Mouse (Mus musculus) forebrain, postnatal 0 days (tissue): ENCODE measurements around the gene Kif21a. TPM values are rescaled to one million over a fixed set of nuclear protein-coding genes. Genes with fewer than 3 reads are reported as not detected.
A peak's percentile ranks its signal among the peaks of the same experiment; 100 is the strongest.

Experiments
- ATAC-seq: fragments of 200-750 bp; cut with Nextera tagmentation; 2 replicates; pipeline ENCODE4 v1.8.0; 2017; ENCODE audit warnings: mild to moderate bottlenecking, moderate library complexity
- DNase-seq: peaks from one replicate; pipeline ENCODE4 v3.0.0-alpha.2; 2015
- H3K27ac ChIP-seq: fragments of 300-500 bp; sonication (generic); 2 replicates; pipeline ENCODE4 v1.5.1; 2014; ENCODE audit warnings: low read depth, mild to moderate bottlenecking, antibody characterized with exemption, low read length, moderate library complexity, mixed read lengths
- H3K27me3 ChIP-seq: fragments of 300-500 bp; sonication (generic); 2 replicates; pipeline ENCODE4 v1.6.1; 2014; ENCODE audit warnings: mild to moderate bottlenecking, low read length, mixed read lengths; ENCODE audit not compliant: insufficient read depth
- H3K36me3 ChIP-seq: fragments of 300-500 bp; sonication (generic); 2 replicates; pipeline ENCODE4 v1.6.1; 2014; ENCODE audit warnings: mild to moderate bottlenecking, moderate library complexity; ENCODE audit not compliant: insufficient read depth
- H3K4me1 ChIP-seq: fragments of 300-500 bp; sonication (generic); 2 replicates; pipeline ENCODE4 v1.6.1; 2014; ENCODE audit warnings: antibody characterized with exemption; ENCODE audit not compliant: insufficient read depth
- H3K4me2 ChIP-seq: fragments of 300-500 bp; sonication (generic); 2 replicates; pipeline ENCODE4 v1.6.1; 2014; ENCODE audit warnings: low read depth, mild to moderate bottlenecking, moderate library complexity
- H3K4me3 ChIP-seq: fragments of 300-500 bp; sonication (generic); 2 replicates; pipeline ENCODE4 v1.5.1; 2014; ENCODE audit warnings: low read depth, low read length, mixed read lengths
- H3K9ac ChIP-seq: fragments of 300-500 bp; sonication (generic); 2 replicates; pipeline ENCODE4 v1.6.1; 2014; ENCODE audit warnings: mild to moderate bottlenecking
- H3K9me3 ChIP-seq: fragments of 300-500 bp; sonication (generic); 2 replicates; pipeline ENCODE4 v1.6.1; 2016; ENCODE audit warnings: low read length
- CTCF ChIP-seq: sonication (generic); IDR thresholded peaks from 2 replicates; pipeline ENCODE4 v1.5.1; 2016; ENCODE audit warnings: antibody characterized with exemption, control low read depth, low read depth
- WGBS: fragments of 180-500 bp; shearing (Covaris S2); extraction: QIAGEN DNeasy Blood & Tissue Kit; methylation state at CpG from one replicate; pipeline ENCODE4 v1.1.7; 2014; 5-methylcytosine and 5-hydroxymethylcytosine counted together
- polyA plus RNA-seq: library from polyadenylated mRNA; unstranded; fragments of >200 nt; fragmentation: Nextera tagmentation; extraction: Ambion mirVana; gene quantifications from 2 replicates; pipeline ENCODE4 v1.2.1, GENCODE M21; 2015
- total RNA-seq: library from RNA; depleted of rRNA; stranded (reverse); fragments of >200 nt; gene quantifications from 2 replicates; pipeline ENCODE4 v1.2.3, GENCODE M21; 2014

Kif21a gene
- total and polyA plus RNA-seq, 2 experiments from 2014 or later = 24.5 to 56.8 TPM

- DNase-seq = no peak
- Histone ChIP-seq H3K9ac (no peak overlapping the region), H3K27me3 (no peaks in the 10 kb centered on the region), H3K27ac (no peak overlapping the region), H3K4me2 (no peak overlapping the region), H3K36me3 (peaks cover 36% of the 10 kb centered on the region), H3K9me3 (no peaks in the 10 kb centered on the region), H3K4me3 (no peak overlapping the region), H3K4me1 (no peaks in the 10 kb centered on the region)
- WGBS = 75% methylated on average over 5 of the region's 5 CpGs
- TF ChIP-seq CTCF = peak; percentile 30; the same call in 1 of the 2 replicates
- no peak for ATAC-seq
These were observed 73.8 kb downstream of the Kif21a start for GRCm38 (mm10) chr15:90975914-90976313.

GRCm38 (mm10) chr15:90971914-90972767 is 77.6 kb downstream of the Kif21a start:
- DNase-seq = no peak
- Histone ChIP-seq H3K9ac (no peak overlapping the region), H3K36me3 (peaks cover 44% of the 10 kb centered on the region), H3K9me3 (no peaks in the 10 kb centered on the region), H3K4me2 (no peak overlapping the region), H3K27me3 (no peaks in the 10 kb centered on the region), H3K27ac (no peak overlapping the region), H3K4me3 (no peak overlapping the region), H3K4me1 (no peaks in the 10 kb centered on the region)
- ATAC-seq = no peak
- no peak for TF ChIP-seq CTCF
- whole genome bisulfite sequencing = 16% methylated on average over 13 of the region's 13 CpGs

- H3K9ac ChIP-seq = no peak overlapping the region
- ATAC-seq = no peak
- H3K9me3 ChIP-seq = no peaks in the 10 kb centered on the region
- H3K4me1 ChIP-seq = no peaks in the 10 kb centered on the region
- peaks cover 38% of the 10 kb centered on the region for H3K36me3 ChIP-seq
- TF ChIP-seq CTCF = no peak
- no peak overlapping the region for H3K4me2 ChIP-seq
- no peaks in the 10 kb centered on the region for H3K27me3 ChIP-seq
- H3K4me3 ChIP-seq = no peak overlapping the region
- WGBS = 71% methylated on average over 2 of the region's 2 CpGs
- no peak for DNase-seq
- no peak overlapping the region for H3K27ac ChIP-seq
These were observed 86.4 kb downstream of the Kif21a start for GRCm38 (mm10) chr15:90963320-90963719.

GRCm38 (mm10) chr15:90962548-90962947 is 87.2 kb downstream of the Kif21a start:
- H3K4me3 ChIP-seq = no peak overlapping the region
- ATAC-seq (no peak), DNase-seq (no peak)
- no peaks in the 10 kb centered on the region for H3K4me1 ChIP-seq
- no peaks in the 10 kb centered on the region for H3K9me3 ChIP-seq
- H3K4me2 ChIP-seq = no peak overlapping the region
- H3K36me3 ChIP-seq = peaks cover 31% of the 10 kb centered on the region
- no peaks in the 10 kb centered on the region for H3K27me3 ChIP-seq
- 88% methylated on average over 4 of the region's 4 CpGs for WGBS
- no peak overlapping the region for H3K27ac ChIP-seq
- no peak overlapping the region for H3K9ac ChIP-seq
- TF ChIP-seq CTCF = no peak

GRCm38 (mm10) chr15:90960831-90961554 is 88.8 kb downstream of the Kif21a start:
- Histone ChIP-seq H3K27me3 (no peaks in the 10 kb centered on the region), H3K4me3 (no peak overlapping the region), H3K27ac (no peak overlapping the region), H3K36me3 (peaks cover 26% of the 10 kb centered on the region), H3K9ac (no peak overlapping the region), H3K4me1 (no peaks in the 10 kb centered on the region), H3K4me2 (no peak overlapping the region), H3K9me3 (no peaks in the 10 kb centered on the region)
- no peak for TF ChIP-seq CTCF
- WGBS = 92% methylated on average over 8 of the region's 8 CpGs
- DNase-seq (no peak), ATAC-seq (no peak)

GRCm38 (mm10) chr15:90951383-90951782 is 98.4 kb downstream of the Kif21a start:
- H3K36me3 ChIP-seq = peaks cover 34% of the 10 kb centered on the region
- no peak for ATAC-seq
- 73% methylated on average over 6 of the region's 6 CpGs for WGBS

GRCm38 (mm10) chr15:90938469-90938868 is 111.3 kb downstream of the Kif21a start:
- ATAC-seq = no peak
- Histone ChIP-seq H3K27me3 (no peaks in the 10 kb centered on the region), H3K4me1 (no peaks in the 10 kb centered on the region), H3K4me3 (no peak overlapping the region), H3K9ac (no peak overlapping the region), H3K9me3 (no peaks in the 10 kb centered on the region), H3K4me2 (no peak overlapping the region), H3K36me3 (peaks cover 65% of the 10 kb centered on the region), H3K27ac (no peak overlapping the region)
- DNase-seq = no peak
- WGBS = 100% methylated on average over 1 of the region's 1 CpGs
- no peak for TF ChIP-seq CTCF

More at GRCm38 (mm10) chr15:90951383-90951782, 98.4 kb downstream of the Kif21a start:
- H3K9me3 ChIP-seq = no peaks in the 10 kb centered on the region
- no peaks in the 10 kb centered on the region for H3K4me1 ChIP-seq
- H3K4me2 ChIP-seq = no peak overlapping the region
- peak; percentile 44 for TF ChIP-seq CTCF
- DNase-seq = peak; percentile 13
- no peak overlapping the region for H3K9ac ChIP-seq
- no peaks in the 10 kb centered on the region for H3K27me3 ChIP-seq
- no peak overlapping the region for H3K4me3 ChIP-seq
- no peak overlapping the region for H3K27ac ChIP-seq
